Mouse (Mus musculus) hematopoietic stem cell, adult 5-6 weeks (primary cell): ENCODE data around the gene Zbtb9. TPM values are rescaled to one million over a fixed set of nuclear protein-coding genes. Genes with fewer than 3 reads are reported as not detected.
A peak's percentile ranks its signal among the peaks of the same experiment; 100 is the strongest.

ENCODE experiments used
- ATAC-seq, 2 experiments: fragments of 125-278 bp in 1 of 2; replicated peaks in 1 of 2; 2 replicates each; pipeline ENCODE4 v1.8.0; 2016 to 2017; ENCODE audit warnings: inconsistent platforms in 2 of 2, mild to moderate bottlenecking in 2 of 2, moderate number of reproducible peaks in 2 of 2, low read depth in 1 of 2, moderate TSS enrichment in 1 of 2; ENCODE audit not compliant: low FRiP score in 2 of 2, poor library complexity in 2 of 2, severe bottlenecking in 2 of 2, insufficient read depth in 1 of 2, low TSS enrichment in 1 of 2
- total RNA-seq: library from RNA; stranded (forward); fragments of 172-1452, 232-1000 nt; gene quantifications from 2 replicates; pipeline ENCODE4 v1.2.3, GENCODE M21; 2017

Zbtb9 gene
- total RNA-seq, 1 experiment from 2014 or later, result 27.8 TPM

GRCm38 (mm10) chr17:26941841-26942570, 31.0 kb upstream of the Zbtb9 start:
- ATAC-seq, result no peak

- ATAC-seq, result no peak
These were observed 27.0 kb upstream of the Zbtb9 start for GRCm38 (mm10) chr17:26945824-26946495.

DNA sequence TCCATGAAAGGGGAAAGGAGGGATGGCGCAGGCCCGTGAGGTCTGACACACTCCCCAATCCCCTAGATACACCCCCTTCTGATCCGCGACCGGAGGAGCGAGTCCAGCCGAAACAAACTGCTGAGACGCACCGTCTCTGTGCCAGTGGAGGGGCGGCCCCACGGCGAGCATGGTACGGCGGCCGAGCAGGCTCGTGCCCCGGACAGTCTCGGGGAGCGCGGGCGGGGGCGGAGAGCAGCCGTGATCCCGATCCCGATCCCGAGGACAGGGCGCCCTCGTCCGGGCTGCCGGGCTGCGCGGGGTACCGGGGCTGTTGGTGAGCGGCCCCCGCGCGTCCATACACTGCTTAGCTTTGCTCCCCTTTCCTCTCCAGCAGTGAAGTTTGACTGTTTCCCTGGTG, 26.4 kb upstream of the Zbtb9 start:
- peak; percentile 25 to 30; a peak in 1 of 4 replicates for ATAC-seq

DNA sequence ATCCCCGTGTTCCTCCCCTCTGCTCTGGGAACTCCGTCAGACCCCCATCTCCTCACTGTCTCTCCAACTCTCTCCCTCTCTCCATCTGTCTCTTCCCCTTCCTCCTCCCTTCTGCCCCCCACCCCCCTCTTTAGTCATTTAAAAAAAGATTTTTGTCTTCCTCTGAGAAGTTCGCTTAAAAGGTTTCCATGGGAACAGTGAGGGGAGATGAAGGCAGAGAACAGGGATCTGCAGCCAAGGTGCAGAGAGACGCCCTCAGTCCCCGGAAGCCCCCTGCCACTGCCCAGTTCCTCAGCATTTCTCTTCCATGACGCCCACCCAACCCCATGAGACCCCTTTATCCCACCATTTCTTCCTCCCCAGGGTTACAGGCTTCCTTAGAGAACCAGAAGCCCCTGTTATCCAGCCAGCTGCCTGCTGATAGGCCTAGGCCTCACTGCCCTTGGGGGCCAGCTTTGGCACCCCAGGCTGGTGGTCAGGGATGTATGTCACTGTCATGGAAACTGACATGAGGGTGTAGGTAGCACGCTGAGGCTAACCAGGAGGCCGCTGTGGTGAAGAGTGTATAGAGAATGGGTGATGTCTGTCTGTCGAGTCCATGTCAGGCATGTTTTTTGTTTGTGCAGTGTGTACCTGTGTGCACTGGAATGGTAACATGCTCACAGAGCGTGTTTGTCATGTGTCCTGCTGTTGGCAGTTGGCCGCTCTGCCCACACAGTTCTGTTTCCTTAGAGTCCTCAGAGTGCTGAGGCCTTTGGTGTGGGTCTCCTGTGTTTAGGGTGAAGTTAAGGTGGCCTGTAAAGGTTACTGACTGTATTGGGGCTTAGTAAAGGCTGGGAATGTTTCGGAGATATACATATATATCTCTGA, 25.5 kb upstream of the Zbtb9 start:
- ATAC-seq, result no peak

DNA sequence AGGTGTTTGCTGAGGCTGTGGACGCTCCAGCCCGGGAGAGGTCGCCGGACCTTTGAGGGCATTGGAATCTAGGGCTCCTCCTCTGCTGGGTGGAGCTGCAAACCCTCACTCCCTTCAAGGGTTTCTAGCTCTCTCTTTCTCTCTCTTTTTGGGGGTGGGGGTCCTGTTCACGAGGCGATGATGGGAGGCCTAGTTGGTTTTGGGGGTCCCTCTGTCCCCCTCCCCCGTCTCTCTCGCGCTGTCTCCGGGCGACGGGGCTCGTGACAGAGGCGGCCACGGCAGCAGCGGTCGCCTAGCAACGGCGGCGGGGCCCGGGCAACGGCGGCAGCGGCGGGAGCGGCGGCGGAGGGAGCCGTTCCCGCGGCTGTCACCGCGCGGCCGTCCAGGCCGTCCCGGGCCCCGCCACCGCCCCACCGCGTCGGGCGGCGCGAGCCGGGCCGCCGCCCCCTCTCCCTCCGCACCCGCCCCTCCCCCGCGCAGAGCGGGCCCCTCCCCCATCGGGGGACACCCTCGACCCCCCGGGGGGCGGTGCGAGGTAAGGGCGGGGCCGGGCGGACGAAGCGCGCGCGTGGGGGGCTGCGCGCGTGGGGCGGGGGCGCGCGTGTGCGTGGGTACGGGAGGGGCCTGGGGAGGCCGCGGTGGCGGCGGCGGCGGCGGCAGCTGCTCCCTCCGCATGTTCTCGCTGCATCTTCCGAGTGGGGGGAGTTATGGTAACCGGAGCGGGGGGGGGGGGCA, 24.5 kb upstream of the Zbtb9 start:
- no peak for ATAC-seq

DNA sequence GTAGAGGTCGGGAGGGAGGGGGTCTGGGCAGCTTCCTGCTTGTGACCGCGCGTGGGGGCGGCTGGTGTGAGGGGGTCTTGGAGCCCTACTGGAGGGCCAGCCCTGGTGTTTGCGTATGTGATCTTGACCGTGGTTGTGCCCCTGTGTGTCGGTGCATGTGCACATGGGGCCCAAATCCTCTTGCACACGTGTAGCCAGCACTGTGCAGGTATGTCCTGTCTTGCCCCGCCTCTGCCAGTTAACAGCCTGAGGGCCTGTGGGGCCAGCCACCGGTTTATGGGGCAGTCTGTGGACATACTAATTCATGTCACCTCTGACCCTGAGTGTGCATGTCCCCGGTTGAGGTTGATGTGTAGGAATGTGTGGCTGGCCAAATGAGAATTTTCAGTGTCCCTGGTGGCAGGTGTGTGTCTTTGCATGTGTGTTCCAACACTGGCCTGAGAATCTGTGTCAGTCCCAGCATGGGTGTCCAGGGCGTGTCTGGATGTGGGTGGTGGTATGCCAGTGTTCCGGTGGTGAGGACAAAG, 23.9 kb upstream of the Zbtb9 start:
- ATAC-seq, result peak; percentile 40 to 41; a peak in 3 of 4 replicates

GRCm38 (mm10) chr17:26949866-26950265, 23.1 kb upstream of the Zbtb9 start:
- no peak for ATAC-seq

- no peak for ATAC-seq
These were observed 22.2 kb upstream of the Zbtb9 start for GRCm38 (mm10) chr17:26950560-26951288.

GRCm38 (mm10) chr17:26951406-26951805, 21.6 kb upstream of the Zbtb9 start:
- ATAC-seq, result peak; percentile 54 to 58

- peak in 1 of 2 experiments; percentile 8; a peak in 1 of 4 replicates for ATAC-seq
These were observed 20.8 kb upstream of the Zbtb9 start for GRCm38 (mm10) chr17:26951952-26952877.

DNA sequence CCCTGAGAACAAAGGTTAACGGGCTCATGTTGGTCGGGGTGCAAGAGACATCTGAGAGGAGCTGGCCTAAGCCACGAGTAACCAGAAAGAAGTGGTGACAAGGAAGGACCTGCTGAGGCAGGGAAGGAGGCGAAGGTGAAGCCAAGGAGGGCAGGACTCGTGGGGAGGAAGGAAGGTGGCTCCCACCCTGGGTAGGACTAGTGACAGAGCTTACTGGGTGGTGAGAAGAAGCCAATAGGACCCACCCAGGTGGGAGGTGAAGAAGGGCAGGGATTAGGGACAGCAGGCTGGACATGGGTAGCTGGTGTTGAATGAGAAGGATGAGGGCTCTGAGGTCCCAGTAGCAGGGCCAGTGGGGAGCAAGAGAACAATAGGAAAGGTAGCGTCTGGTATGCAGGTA, 19.8 kb upstream of the Zbtb9 start:
- no peak for ATAC-seq

DNA sequence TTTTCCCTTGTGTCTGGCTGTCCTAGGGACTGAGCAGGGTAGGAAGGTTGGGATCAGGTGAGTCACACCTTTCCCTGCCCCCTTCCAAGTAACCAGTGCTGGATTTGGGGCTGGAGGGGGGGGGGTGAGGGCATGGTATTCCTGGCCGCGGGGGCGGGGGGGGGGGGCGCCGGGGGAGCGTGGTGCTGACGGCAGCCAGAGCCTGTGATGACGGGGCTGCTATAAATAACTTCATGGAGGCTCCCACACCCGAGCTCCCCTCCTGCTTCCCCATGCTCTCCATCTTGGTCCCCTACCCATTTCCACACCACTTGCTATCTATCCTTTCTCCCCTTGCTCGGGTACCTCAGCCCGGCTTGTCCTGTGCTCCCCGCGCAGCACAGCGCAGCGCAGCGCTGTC, 19.2 kb upstream of the Zbtb9 start:
- ATAC-seq, result no peak

DNA sequence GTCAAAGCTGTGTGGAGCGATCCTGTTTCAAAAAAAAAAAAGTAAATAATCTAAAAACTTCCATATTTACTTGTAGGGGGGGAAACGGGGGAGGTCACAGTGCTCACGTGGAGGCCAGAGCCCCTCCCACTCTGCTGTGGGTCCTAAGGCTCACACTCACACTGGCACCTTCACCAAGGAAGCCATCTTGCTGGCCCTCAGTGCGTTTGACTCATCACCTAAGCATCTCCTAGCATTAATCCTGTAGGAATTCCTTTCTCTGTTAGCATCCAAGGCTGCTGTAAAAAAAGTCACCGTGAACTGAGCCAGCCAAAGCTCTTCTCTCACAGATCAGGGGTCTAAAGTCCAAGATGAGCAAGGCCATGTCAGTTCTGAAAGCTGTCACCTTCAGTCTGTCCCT, 16.7 kb upstream of the Zbtb9 start:
- ATAC-seq, result no peak

DNA sequence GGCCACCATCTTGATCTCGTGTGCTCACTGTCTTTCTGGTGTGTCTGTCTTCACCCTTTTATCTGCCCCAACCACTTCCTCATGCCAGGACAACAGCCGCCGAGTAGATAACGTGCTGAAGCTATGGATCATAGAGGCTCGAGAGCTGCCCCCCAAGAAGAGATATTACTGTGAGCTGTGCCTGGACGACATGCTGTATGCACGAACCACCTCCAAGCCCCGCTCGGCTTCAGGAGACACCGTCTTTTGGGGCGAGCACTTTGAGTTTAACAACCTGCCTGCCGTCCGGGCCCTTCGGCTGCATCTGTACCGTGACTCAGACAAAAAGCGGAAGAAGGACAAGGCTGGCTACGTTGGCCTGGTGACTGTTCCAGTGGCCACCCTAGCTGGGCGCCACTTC, 16.1 kb upstream of the Zbtb9 start:
- no peak; a peak in 1 of 4 replicates for ATAC-seq

- ATAC-seq, result no peak
These were observed 15.1 kb upstream of the Zbtb9 start for GRCm38 (mm10) chr17:26957872-26958271.

GRCm38 (mm10) chr17:26958880-26959279, 14.1 kb upstream of the Zbtb9 start:
- ATAC-seq, result no peak
